Mouse (Mus musculus) limb, embryonic 13.5 days (tissue): ENCODE results near the gene Adgb. TPM values are rescaled to one million over a fixed set of nuclear protein-coding genes. Genes with fewer than 3 reads are reported as not detected.
"Not testable (repeated sequence)": the region's sequence is repeated elsewhere in the genome, so short reads cannot be mapped to it uniquely, and the experiment has no call there.

ENCODE experiments used
- ATAC-seq: fragments of 200-750 bp; cut with Nextera tagmentation; 2 replicates; pipeline ENCODE4 v1.8.0; 2017; ENCODE audit warnings: low read depth, moderate number of reproducible peaks, moderate TSS enrichment; ENCODE audit not compliant: low FRiP score
- H3K27ac ChIP-seq: fragments of 300-500 bp; sonication (generic); 2 replicates; pipeline ENCODE4 v1.5.1; 2015; ENCODE audit warnings: inconsistent platforms, mild to moderate bottlenecking, moderate library complexity
- H3K27me3 ChIP-seq: fragments of 300-500 bp; sonication (generic); 2 replicates; pipeline ENCODE4 v1.6.1; 2015; ENCODE audit warnings: mild to moderate bottlenecking, inconsistent platforms
- H3K36me3 ChIP-seq: fragments of 300-500 bp; sonication (generic); 2 replicates; pipeline ENCODE4 v1.6.1; 2015; ENCODE audit warnings: inconsistent platforms, mild to moderate bottlenecking, moderate library complexity
- H3K4me1 ChIP-seq: fragments of 300-500 bp; sonication (generic); 2 replicates; pipeline ENCODE4 v1.6.1; 2015; ENCODE audit warnings: inconsistent platforms
- H3K4me2 ChIP-seq: fragments of 300-500 bp; sonication (generic); replicated peaks from 2 replicates; pipeline ENCODE4 v1.6.1; 2015; ENCODE audit warnings: inconsistent platforms, mild to moderate bottlenecking, moderate library complexity
- H3K4me3 ChIP-seq: fragments of 300-500 bp; sonication (generic); 2 replicates; pipeline ENCODE4 v1.5.1; 2015; ENCODE audit warnings: moderate library complexity, mild to moderate bottlenecking, inconsistent platforms
- H3K9ac ChIP-seq: fragments of 300-500 bp; sonication (generic); 2 replicates; pipeline ENCODE4 v1.6.1; 2015; ENCODE audit warnings: mild to moderate bottlenecking, inconsistent platforms
- H3K9me3 ChIP-seq: fragments of 300-500 bp; sonication (generic); 2 replicates; pipeline ENCODE4 v1.6.1; 2016; ENCODE audit warnings: inconsistent platforms
- WGBS: fragments of 180-500 bp; shearing (Covaris S2); methylation state at CpG from one replicate; pipeline ENCODE4 v1.1.7; 2015; 5-methylcytosine and 5-hydroxymethylcytosine counted together
- polyA plus RNA-seq: library from polyadenylated mRNA; unstranded; fragments of >200 nt; fragmentation: Nextera tagmentation; extraction: Ambion mirVana; gene quantifications from 2 replicates; pipeline ENCODE4 v1.2.1, GENCODE M21; 2015

The Adgb gene
- 0.46 and 0.56 TPM in 2 replicates for polyA plus RNA-seq

- no peaks in the 10 kb centered on the region for H3K36me3 ChIP-seq
- peak; percentile 60 for ATAC-seq
- 6% methylated on average over 22 of the region's 22 CpGs for WGBS
- H3K4me3 ChIP-seq, result peak within 1 kb of the TSS; percentile 33
- H3K27me3 ChIP-seq, result no peaks in the 10 kb centered on the region
- H3K9ac ChIP-seq, result peak within 1 kb of the TSS; percentile 51; the same call in 1 of the 2 replicates
- H3K27ac ChIP-seq, result no peak within 1 kb of the TSS
- H3K9me3 ChIP-seq, result no peaks in the 10 kb centered on the region
- peaks cover 15% of the 10 kb centered on the region for H3K4me1 ChIP-seq
- peak within 1 kb of the TSS; percentile 68 for H3K4me2 ChIP-seq
Measured at GRCm38 (mm10) chr10:10471961-10472610, at the start of gene Adgb. Adgb (minus strand) TSS chr10:10472326.

- H3K9ac ChIP-seq, result no peak overlapping the region
- no peaks in the 10 kb centered on the region for H3K27me3 ChIP-seq
- no peak overlapping the region for H3K27ac ChIP-seq
- H3K4me1 ChIP-seq, result no peaks in the 10 kb centered on the region
- no peaks in the 10 kb centered on the region for H3K9me3 ChIP-seq
- no peak overlapping the region for H3K4me2 ChIP-seq
- WGBS, result 90% methylated on average over 1 of the region's 1 CpGs
- no peak overlapping the region for H3K4me3 ChIP-seq
- no peak for ATAC-seq
- no peaks in the 10 kb centered on the region for H3K36me3 ChIP-seq
Measured at GRCm38 (mm10) chr10:10480139-10480538, 8.0 kb upstream of the Adgb start.

- WGBS, result 57% methylated on average over 10 of the region's 10 CpGs
- not testable (repeated sequence) for H3K36me3 ChIP-seq, H3K4me3 ChIP-seq, H3K9me3 ChIP-seq, H3K27ac ChIP-seq, H3K27me3 ChIP-seq, H3K9ac ChIP-seq, ATAC-seq, H3K4me1 ChIP-seq
- H3K4me2 ChIP-seq, result peak overlapping the region; percentile 14; the same call in 1 of the 2 replicates
Measured at GRCm38 (mm10) chr10:10477429-10477828, 5.3 kb upstream of the Adgb start.

- Histone ChIP-seq H3K27me3 (no peaks in the 10 kb centered on the region), H3K4me2 (no peak overlapping the region), H3K27ac (no peak overlapping the region), H3K9ac (no peak overlapping the region), H3K9me3 (no peaks in the 10 kb centered on the region), H3K4me1 (peaks cover 5% of the 10 kb centered on the region), H3K36me3 (no peaks in the 10 kb centered on the region), H3K4me3 (no peak overlapping the region)
- ATAC-seq, result no peak
- 57% methylated on average over 5 of the region's 5 CpGs for WGBS
Measured at GRCm38 (mm10) chr10:10476956-10477355, 4.8 kb upstream of the Adgb start.

GRCm38 (mm10) chr10:10476549-10476948 lies 4.4 kb upstream of the Adgb start:
- no peaks in the 10 kb centered on the region for H3K36me3 ChIP-seq
- H3K4me3 ChIP-seq, result no peak overlapping the region
- ATAC-seq, result no peak
- H3K27me3 ChIP-seq, result no peaks in the 10 kb centered on the region
- H3K27ac ChIP-seq, result no peak overlapping the region
- H3K9me3 ChIP-seq, result no peaks in the 10 kb centered on the region
- WGBS, result 88% methylated on average over 2 of the region's 2 CpGs
- H3K9ac ChIP-seq, result no peak overlapping the region
- H3K4me2 ChIP-seq, result no peak overlapping the region
- H3K4me1 ChIP-seq, result peaks cover 6% of the 10 kb centered on the region

GRCm38 (mm10) chr10:10468699-10469547 lies 3.2 kb downstream of the Adgb start:
- H3K4me3 ChIP-seq, result no peak overlapping the region
- no peaks in the 10 kb centered on the region for H3K9me3 ChIP-seq
- 30% methylated on average over 6 of the region's 6 CpGs for WGBS
- no peak overlapping the region for H3K9ac ChIP-seq
- 0 out of 2 replicates have a peak, but pooled peaks have one; percentile 38 for ATAC-seq
- no peak overlapping the region for H3K4me2 ChIP-seq
- no peaks in the 10 kb centered on the region for H3K27me3 ChIP-seq
- peaks cover 15% of the 10 kb centered on the region for H3K4me1 ChIP-seq
- H3K36me3 ChIP-seq, result no peaks in the 10 kb centered on the region
- peak overlapping the region; percentile 48; the same call in 1 of the 2 replicates for H3K27ac ChIP-seq

GRCm38 (mm10) chr10:10460113-10460512 lies 12.0 kb downstream of the Adgb start:
- no peak overlapping the region for H3K9ac ChIP-seq
- 66% methylated on average over 2 of the region's 2 CpGs for WGBS
- H3K36me3 ChIP-seq, result no peaks in the 10 kb centered on the region
- H3K4me2 ChIP-seq, result no peak overlapping the region
- no peak overlapping the region for H3K4me3 ChIP-seq
- no peaks in the 10 kb centered on the region for H3K9me3 ChIP-seq
- H3K27ac ChIP-seq, result no peak overlapping the region
- ATAC-seq, result no peak
- H3K4me1 ChIP-seq, result no peaks in the 10 kb centered on the region
- no peaks in the 10 kb centered on the region for H3K27me3 ChIP-seq

GRCm38 (mm10) chr10:10456991-10457390 lies 15.1 kb downstream of the Adgb start:
- ATAC-seq, result no peak
- Histone ChIP-seq H3K4me2 (no peak overlapping the region), H3K27me3 (no peaks in the 10 kb centered on the region), H3K27ac (no peak overlapping the region), H3K36me3 (no peaks in the 10 kb centered on the region), H3K9ac (no peak overlapping the region), H3K4me3 (no peak overlapping the region), H3K4me1 (no peaks in the 10 kb centered on the region), H3K9me3 (no peaks in the 10 kb centered on the region)
- WGBS, result 83% methylated on average over 5 of the region's 5 CpGs

- Histone ChIP-seq H3K27me3 (no peaks in the 10 kb centered on the region), H3K4me2 (no peak overlapping the region), H3K4me1 (no peaks in the 10 kb centered on the region), H3K4me3 (no peak overlapping the region), H3K9me3 (no peaks in the 10 kb centered on the region), H3K9ac (no peak overlapping the region), H3K27ac (no peak overlapping the region), H3K36me3 (no peaks in the 10 kb centered on the region)
- ATAC-seq, result no peak
- 76% methylated on average over 3 of the region's 3 CpGs for WGBS
Measured at GRCm38 (mm10) chr10:10449067-10449466, 23.1 kb downstream of the Adgb start.

GRCm38 (mm10) chr10:10444841-10445466 lies 27.2 kb downstream of the Adgb start:
- Histone ChIP-seq H3K4me1 (peaks cover 4% of the 10 kb centered on the region), H3K27me3 (no peaks in the 10 kb centered on the region), H3K4me3 (no peak overlapping the region), H3K36me3 (no peaks in the 10 kb centered on the region), H3K9ac (no peak overlapping the region), H3K27ac (peak overlapping the region; percentile 48; the same call in 1 of the 2 replicates), H3K9me3 (no peaks in the 10 kb centered on the region), H3K4me2 (no peak overlapping the region)
- 36% methylated on average over 3 of the region's 3 CpGs for WGBS
- peak; percentile 36; the same call in 1 of the 2 replicates for ATAC-seq

GRCm38 (mm10) chr10:10443558-10443957 lies 28.6 kb downstream of the Adgb start:
- Histone ChIP-seq H3K4me1 (peaks cover 4% of the 10 kb centered on the region), H3K4me2 (no peak overlapping the region), H3K4me3 (no peak overlapping the region), H3K36me3 (no peaks in the 10 kb centered on the region), H3K27me3 (no peaks in the 10 kb centered on the region), H3K27ac (no peak overlapping the region; the same call in 1 of the 2 replicates), H3K9me3 (no peaks in the 10 kb centered on the region), H3K9ac (no peak overlapping the region)
- ATAC-seq, result peak; percentile 66; the same call in 1 of the 2 replicates

GRCm38 (mm10) chr10:10435014-10435413 lies 37.1 kb downstream of the Adgb start:
- H3K4me2 ChIP-seq, result no peak overlapping the region
- H3K4me3 ChIP-seq, result no peak overlapping the region
- no peaks in the 10 kb centered on the region for H3K9me3 ChIP-seq
- H3K27ac ChIP-seq, result no peak overlapping the region
- 85% methylated on average over 1 of the region's 1 CpGs for WGBS
- H3K9ac ChIP-seq, result no peak overlapping the region
- ATAC-seq, result no peak
- no peaks in the 10 kb centered on the region for H3K27me3 ChIP-seq
- H3K36me3 ChIP-seq, result no peaks in the 10 kb centered on the region
- no peaks in the 10 kb centered on the region for H3K4me1 ChIP-seq
